Mouse (Mus musculus) retina, postnatal 7 days (tissue): ENCODE measurements at regions not wholly inside any gene's neighbourhood (a gene's known extent, or its start where the extent isn't known, plus 50 kb on each side); places are given as distances from the start of the nearest gene placed in this dataset.

Source experiments
- DNase-seq: peaks from one replicate; pipeline ENCODE4 v3.0.0-alpha.2; 2012; ENCODE audit warnings: low read depth, low spot score

DNA sequence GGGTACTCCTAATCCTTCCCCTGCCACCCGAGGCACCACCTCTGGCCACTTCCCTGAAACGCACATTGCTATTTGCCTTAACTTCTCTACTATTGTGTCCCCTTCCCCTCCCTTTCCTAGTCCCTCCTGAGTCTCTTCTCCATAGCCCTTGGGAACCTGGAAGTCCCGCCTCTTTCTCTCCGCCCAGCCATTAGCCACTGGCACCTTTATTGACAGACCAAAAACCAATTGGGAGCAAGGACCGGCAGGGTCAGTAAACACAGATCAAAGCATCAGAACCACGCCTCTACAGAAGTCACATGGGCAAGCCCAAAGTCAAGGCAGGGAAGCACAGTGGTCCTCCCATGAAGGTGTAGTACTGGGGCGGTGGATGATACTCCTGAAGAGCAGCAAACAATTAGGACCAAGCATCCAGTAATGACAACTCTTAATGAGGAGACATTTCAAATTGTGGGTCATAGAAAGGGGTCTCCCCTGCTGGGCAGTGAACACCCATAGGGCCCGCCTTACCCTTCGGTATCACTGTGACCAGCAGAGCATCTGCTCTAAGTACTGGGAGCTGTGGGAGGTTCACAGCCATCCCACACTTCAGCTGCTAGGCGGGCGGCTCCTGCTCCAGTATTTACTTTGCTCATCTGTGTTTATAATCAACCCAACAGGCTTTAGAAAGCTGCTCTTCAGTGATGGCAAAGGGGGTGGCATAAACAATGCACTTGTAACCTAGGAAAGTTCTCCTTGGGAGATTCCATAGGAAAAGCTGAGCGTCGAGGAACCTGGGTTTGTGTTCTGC lies 226.5 kb upstream of the Mphosph6 start:
- no peak for DNase-seq

DNA sequence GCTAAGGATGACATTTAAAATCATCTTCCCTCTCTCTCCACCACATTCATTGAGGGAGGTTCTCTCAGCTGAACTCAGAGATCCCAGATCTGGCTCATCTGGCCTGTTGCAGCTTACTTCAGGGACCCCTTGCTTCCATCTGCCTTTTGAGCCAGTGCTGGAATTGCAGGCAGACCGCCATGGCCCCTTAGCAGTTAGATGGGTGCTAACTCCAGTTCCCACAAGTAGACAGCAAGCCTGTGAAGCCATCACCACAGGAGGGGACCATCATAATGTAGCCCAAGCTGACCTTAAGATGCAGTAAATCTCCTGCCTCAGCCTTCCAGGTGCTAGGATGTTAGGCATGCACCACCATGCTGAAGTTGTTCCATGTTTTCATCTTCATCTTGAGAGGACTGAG lies 221.7 kb upstream of the Mphosph6 start:
- no peak for DNase-seq

- DNase-seq, result no peak
Measured at GRCm38 (mm10) chr8:118021978-118022377, 220.2 kb upstream of the Mphosph6 start.

- DNase-seq, result no peak
Measured at GRCm38 (mm10) chr8:118017261-118017660, 215.5 kb upstream of the Mphosph6 start.

DNA sequence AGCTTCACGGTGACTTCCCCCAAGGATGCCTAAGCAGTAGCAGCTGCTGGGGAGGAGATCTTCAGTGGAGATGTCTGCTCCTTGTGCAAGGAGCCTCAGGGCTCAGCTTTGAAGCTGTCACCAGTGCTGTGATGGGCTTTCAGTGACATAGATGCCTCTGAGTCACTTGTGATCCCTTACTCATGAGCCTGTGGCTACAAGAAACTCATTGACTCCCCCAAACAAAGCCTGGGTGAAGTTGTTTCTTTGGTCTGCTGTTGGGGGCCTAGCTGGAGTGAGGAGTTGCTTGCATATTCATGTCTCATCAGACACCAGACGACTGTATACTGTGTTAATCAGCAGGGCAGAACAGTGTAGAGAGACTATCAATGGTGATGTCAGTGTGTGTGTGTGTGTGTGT lies 203.4 kb upstream of the Mphosph6 start:
- DNase-seq, result no peak

DNA sequence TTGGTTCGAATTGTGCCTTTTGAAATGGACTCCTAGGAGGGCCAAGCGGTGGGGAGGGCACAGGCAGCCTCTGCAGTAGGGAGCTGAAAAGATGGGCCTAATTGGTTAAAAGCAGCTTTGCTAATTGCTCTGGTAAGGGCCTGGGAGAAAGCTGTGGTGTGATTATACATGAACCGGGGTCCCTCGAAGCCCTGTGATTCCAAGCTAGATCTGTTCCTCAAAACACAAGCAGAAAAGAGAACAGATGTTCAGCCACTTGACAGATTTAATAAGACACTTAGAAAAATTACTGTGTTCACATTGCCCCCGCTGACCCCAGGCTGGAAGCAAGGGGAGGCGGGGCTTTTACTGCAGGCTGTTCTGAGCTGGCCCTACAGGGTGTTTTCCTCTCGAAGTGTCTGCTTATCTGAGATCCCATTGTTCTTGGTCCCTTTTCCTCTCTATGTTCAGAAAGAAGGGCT lies 202.7 kb upstream of the Mphosph6 start:
- DNase-seq, result peak; percentile 16

- DNase-seq, result no peak
Measured at GRCm38 (mm10) chr8:118001138-118001537, 199.4 kb upstream of the Mphosph6 start.

DNA sequence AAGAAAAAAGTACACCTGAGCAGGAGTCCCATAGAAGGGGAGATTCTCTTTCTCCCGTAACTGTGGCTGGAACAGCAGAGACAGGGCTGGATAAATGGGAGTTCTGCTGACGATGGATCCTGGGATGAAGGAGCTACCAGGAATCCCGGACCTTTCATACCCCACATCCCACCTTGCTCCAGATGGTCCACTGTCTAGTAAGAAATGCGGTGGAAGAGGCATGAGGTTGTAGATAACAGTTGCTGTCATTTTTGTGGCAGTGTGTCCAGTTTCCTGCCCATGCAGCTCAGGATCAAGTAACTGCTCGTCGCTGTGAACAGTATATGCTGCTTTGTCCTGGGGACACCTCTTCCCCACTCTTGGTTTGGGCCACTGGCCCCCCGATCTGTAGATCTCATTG lies 190.1 kb upstream of the Mphosph6 start:
- no peak for DNase-seq

DNA sequence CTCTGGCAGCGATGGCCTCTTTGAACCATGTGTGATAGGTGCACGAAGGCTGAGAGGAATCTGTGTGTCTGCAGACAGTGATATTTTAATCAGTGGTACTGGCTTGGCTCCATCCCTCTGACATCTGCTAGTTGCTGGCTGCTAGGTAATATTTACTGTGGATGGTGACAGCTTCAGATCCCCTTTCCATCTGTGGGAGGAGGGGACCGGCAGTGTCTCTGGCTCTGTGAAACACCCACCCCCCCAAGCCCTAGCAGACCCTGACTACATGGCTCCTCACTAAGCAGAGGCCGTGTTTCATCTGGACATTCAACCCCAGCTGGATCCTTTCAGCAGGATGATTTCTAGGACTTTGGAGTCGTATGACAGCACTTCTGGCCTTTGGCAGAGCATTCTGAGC lies 187.0 kb upstream of the Mphosph6 start:
- DNase-seq, result no peak

DNA sequence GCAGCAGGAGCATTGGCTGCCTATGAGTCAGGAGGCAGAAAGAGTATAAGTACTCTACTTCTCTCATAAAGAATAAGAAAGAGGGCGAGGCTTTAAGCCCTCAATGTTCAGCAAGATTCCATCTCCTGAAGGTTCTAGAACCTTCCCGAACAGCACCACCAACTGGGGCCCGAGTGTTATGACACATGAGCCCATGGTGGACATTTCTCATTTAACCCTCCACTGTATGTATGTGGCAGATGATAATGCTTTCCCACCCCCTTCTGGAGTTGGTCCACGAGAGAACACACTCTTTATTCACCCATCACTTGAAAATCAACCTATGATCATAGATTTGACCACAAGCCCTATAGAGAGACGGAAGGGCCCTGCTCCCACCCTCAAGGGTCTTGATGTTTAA lies 166.6 kb upstream of the Mphosph6 start:
- no peak for DNase-seq

DNA sequence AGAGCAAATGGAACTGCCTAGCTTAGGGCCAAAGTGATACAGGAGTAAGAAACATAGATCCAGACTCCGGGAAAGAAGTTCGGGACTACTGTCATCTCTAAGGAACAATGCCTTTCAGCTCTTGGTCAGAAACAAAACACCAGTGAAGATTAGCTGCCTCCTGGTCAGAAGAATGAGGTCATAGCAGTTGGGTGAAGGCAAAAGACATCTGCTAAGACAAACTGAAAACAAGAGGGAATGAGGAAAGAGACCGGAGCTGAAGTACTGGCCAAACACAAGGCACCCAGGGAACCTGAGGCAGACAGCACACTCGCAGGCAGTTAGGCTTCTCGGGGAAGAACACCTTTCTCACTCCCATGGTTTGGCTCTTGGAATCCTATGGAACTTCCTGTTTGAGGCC lies 164.8 kb upstream of the Mphosph6 start:
- no peak for DNase-seq

DNA sequence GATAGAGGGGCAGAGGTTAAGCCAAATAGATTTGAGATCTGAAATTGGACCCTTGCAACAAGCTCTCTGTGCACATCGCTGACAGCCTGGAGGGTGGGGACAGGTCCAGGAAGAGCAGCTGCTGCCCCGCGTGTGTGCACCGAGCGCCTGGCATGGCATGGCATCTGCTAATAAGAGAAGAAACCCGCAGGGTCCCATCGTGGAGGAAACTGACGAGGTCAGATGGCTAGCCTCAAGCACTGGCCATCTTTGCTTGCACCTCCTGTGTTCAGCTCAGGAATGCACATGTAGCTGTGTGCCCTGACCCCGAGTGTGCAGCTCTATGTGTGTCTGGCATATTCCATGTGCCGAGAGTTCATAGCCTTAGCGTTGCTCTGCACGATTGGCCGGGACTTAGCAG lies 161.7 kb upstream of the Mphosph6 start:
- no peak for DNase-seq

GRCm38 (mm10) chr8:117962666-117963065 lies 160.9 kb upstream of the Mphosph6 start:
- DNase-seq, result no peak

GRCm38 (mm10) chr8:117959501-117959900 lies 157.8 kb upstream of the Mphosph6 start:
- DNase-seq, result no peak

- DNase-seq, result no peak
Measured at GRCm38 (mm10) chr8:117958914-117959313, 157.2 kb upstream of the Mphosph6 start.

- no peak for DNase-seq
Measured at GRCm38 (mm10) chr8:117951656-117952055, 149.9 kb upstream of the Mphosph6 start.

GRCm38 (mm10) chr8:117946540-117946939 lies 144.8 kb upstream of the Mphosph6 start:
- DNase-seq, result no peak

DNA sequence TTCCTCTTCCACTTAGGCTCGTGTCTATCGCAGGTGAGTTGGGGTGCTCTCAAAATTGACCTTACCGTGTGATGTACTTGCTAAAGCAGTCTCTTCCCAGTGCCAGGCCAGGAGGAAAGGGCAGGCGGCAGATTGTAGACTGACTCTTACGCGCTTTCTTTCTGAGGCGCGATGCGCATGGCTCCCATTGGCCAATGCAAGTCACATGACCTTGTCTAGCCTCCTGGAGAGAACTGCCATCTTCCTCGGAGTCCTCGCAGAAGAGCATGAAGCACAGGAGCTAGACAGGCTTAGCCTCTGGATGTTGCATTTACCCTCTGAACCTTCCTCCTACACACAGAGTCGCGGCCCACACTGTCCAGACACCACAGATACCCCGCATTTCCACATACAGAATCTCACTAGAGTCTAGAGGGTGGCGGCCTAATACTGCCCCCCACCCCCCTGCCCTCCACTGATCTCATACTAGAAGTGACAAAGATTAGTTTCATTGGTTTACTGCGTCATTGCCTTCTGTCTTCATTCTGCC lies 132.9 kb upstream of the Mphosph6 start:
- no peak for DNase-seq

DNA sequence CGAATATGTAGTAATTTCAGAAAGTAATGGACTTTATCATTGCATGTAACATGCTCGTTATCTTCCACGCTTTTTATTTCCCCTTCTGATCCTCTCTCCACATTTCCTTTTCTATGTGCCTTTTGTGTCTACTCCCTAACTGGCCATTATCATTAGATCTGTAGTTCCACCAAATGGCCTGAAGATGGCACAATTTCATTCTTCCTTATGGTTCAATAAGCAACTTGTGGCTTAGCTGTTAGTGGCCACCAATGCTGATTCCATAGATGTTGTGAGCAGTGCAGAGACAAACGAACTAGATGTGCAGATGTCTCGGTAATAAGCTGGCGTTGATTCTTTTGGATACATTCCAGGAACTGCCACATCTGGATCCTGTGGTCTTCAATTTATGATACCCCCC lies 128.9 kb upstream of the Mphosph6 start:
- DNase-seq, result peak; percentile 69

- no peak for DNase-seq
Measured at GRCm38 (mm10) chr8:117929606-117930005, 127.9 kb upstream of the Mphosph6 start.

DNA sequence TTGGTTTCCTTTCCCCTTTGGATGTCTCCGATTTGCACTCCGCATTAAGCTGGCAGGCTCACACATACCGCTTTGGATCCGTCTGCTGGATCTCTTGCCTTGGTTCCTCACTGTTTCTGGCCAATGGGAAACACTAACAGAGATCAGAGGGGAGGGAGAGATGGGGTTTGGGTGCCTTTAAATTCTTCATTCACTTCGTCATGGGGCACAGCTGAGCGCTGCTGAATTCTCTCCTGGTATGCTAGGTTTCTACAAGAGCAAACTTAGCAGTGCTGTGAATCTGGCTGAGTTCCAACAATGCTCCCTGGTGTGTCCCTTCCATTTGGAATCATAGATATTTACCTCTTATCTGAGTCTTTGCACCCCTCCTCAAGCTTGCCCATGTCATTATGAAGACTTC lies 121.6 kb upstream of the Mphosph6 start:
- DNase-seq, result no peak

DNA sequence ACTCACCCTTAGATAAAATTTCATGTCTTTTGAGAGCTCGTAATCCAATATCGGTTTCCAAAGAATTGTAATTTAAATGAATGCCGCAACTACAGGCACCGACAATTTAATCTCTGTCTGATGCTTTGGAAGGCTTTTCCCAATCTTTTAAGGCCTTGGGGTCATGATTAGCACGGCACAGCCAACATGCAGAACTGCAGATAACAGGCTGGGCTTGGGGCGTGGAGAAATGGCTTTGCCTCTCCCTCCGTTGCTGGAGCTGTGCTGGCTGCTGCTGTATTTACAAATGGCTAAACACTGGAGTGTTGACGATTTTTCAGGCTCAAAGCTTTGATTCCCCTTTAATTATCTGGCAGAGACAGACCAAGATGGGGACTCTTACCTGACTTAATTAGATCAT lies 101.3 kb upstream of the Mphosph6 start:
- no peak for DNase-seq

GRCm38 (mm10) chr8:117899892-117900291 lies 98.1 kb upstream of the Mphosph6 start:
- DNase-seq, result no peak

- DNase-seq, result peak; percentile 24
Measured at GRCm38 (mm10) chr8:117898015-117898414, 96.3 kb upstream of the Mphosph6 start.
